Mouse (Mus musculus): ENCODE measurements at regions not wholly inside any gene's neighbourhood (a gene's known extent, or its start where the extent isn't known, plus 50 kb on each side); places are given as distances from the start of the nearest gene placed in this dataset.

- in situ Hi-C loops (cut with MboI, MseI): no loop called here
These were observed 873.5 kb downstream of the Rapgef2 start for GRCm38 (mm10) chr3:78412669-78413419.

GRCm38 (mm10) chr3:78411395-78411794 is 874.9 kb downstream of the Rapgef2 start:
- in situ Hi-C loops (cut with MboI, MseI): no loop called here

- in situ Hi-C loops (cut with MboI, MseI): no loop called here
These were observed 877.1 kb downstream of the Rapgef2 start for GRCm38 (mm10) chr3:78409237-78409636.

GRCm38 (mm10) chr3:78405760-78406467 is 880.4 kb downstream of the Rapgef2 start:
- in situ Hi-C loops (cut with MboI, MseI): no loop called here

GRCm38 (mm10) chr3:78358377-78358776 is 927.9 kb downstream of the Rapgef2 start:
- in situ Hi-C loops (cut with MboI, MseI): loop anchor here (10.0 kb wide), 1 partner anchor 1294 kb away; no protein-coding TSS in a partner anchor

DNA sequence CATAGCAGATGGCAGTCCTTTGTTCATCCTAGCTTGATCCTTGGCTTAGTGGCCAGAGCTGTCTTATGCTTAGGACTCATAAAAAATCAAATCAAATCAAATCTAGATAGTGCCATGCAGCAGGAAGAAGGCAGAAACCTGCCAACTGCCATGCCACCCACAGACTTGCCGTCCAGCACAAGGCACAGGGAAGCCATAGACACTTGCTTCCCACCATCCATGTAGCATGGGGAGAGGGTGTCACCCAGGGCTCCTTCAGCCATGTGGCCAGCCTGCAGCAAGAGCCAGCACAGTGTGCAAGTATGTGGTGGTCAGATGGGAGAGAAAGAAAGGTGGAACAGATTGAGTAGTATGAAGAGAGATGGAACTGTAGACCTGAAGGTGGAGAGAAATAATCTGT is 946.4 kb downstream of the Rapgef2 start:
- in situ Hi-C loops (cut with MboI, MseI): loop anchor here (5.0 kb wide), 1 partner anchor 153 kb away; no protein-coding TSS in a partner anchor

DNA sequence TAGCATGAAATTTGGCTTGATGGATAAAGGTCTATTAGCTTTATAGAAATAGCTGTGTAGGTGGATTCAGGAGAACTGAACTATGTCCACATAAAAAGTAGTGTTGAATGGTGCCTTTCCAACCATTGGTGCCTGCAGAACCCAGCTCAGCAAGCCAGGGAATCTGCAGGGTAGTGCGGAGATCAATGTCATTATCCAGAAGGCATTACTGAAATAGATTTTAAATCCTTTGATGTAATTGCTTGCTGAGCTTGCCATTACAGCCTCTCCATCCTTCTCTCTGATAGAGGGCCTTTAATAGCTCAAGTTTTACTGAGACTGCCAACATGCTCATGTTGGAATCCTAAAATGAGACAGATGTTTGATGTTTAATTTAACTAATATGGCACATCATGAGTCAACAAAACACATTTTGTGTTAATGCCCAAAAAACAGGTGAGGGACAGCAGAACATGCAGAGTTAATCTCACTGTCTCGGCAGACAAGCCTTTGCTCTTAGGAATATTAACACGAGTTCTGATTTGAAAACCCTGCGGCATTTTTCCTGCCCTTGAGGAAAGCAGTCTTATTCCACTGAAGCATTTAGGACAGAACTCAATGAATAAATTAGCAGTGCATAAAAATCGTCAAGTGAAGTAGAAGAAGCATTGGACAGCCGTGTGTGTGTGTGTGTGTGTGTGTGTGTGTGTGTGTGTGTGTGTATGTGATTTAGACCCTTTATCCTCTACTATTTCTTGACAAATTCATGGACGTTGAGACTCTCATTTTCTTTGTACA is 974.5 kb downstream of the Rapgef2 start:
- in situ Hi-C loops (cut with MboI, MseI): no loop called here

DNA sequence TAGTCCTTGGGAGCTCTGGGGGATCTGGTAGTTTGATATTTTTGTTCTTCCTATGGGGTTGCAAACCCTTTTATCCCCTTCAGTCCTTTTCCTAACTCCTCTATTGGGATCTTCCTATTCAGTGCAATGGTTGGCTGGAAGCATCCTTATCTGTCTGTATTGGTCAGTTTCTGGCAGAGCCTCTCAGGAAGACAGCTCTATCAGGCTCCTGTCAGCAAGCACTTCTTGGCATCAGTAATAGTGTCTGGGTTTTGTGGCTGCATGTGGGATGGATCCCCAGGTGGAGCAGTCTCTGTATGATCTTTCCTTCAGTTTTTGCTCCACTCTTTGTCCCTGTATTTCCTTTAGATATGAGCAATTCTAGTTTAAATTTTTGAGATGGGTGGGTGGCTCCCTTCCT is 985.8 kb downstream of the Rapgef2 start:
- in situ Hi-C loops (cut with MboI, MseI): no loop called here

GRCm38 (mm10) chr3:78291894-78292293 is 994.4 kb downstream of the Rapgef2 start:
- in situ Hi-C loops (cut with MboI, MseI): no loop called here

- in situ Hi-C loops (cut with MboI, MseI): no loop called here
These were observed 1002.2 kb downstream of the Rapgef2 start for GRCm38 (mm10) chr3:78284071-78284470.

DNA sequence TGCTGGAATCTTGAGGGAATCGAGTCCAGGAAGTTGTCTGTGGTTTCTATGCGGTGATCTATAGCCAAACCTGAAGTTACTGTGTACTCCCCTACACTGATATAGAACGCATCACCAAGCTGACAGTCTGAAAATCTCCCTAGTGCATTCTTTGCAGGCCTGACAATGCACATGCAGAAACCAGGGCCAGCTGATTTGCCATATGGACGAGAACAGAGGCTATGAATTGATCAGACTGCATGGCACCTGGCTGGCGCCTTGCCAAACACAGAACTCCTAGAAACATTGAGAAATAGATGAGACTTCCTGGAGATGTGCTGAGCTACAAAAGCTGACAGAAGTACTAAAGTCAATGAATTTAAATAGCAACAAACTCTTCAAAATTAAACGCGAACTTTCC is 1049.4 kb downstream of the Rapgef2 start:
- in situ Hi-C loops (cut with MboI, MseI): no loop called here

DNA sequence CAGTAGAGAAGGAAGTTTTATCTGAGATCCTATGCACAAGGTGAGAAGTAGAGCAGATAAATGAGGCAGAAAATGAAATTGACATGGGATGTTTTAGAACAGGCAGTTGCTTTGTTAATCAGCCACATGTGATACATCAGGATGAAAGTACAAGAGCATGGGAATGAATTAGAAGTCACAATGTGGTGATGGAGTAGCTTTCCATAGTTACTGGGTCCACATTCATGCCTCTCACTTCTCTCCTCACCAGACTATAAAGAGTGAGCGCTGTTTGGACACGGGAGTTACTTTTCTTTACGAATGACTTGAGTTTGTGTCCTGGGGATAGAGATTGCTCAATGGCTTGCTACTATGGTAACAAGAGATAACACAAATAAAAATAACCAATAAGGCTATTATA is 1076.6 kb downstream of the Rapgef2 start:
- in situ Hi-C loops (cut with MboI, MseI): no loop called here

- in situ Hi-C loops (cut with MboI, MseI): no loop called here
These were observed 1123.7 kb downstream of the Rapgef2 start for GRCm38 (mm10) chr3:78162601-78163000.

DNA sequence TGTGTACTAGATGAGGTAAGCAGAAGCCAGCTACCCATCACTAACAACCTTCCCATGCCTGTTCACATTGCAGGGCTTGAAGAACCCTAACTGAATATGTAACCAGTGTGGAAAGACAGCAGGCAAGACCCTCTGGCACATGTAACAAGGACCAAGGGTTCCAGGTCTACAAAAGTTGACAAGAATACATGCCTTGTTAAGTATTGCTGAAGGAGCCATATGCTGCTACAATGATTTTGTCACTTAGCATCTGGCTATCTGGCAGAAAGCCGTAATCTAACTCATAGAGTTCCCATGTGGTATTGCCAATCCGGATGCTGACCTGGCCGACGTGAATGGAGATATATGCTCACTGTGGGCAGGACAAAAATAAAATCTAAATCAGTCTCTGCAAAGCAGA is 1127.9 kb downstream of the Rapgef2 start:
- in situ Hi-C loops (cut with MboI, MseI): no loop called here
